Mouse (Mus musculus) bone marrow macrophage, adult 2 months (primary cell): ENCODE results near the gene Shd.

ENCODE experiments used
- CTCF ChIP-seq: IDR thresholded peaks from 2 replicates; pipeline ENCODE4 v1.5.1; 2012; ENCODE audit warnings: low read depth, mild to moderate bottlenecking, low read length, moderate library complexity
- POLR2A ChIP-seq: IDR thresholded peaks from 2 replicates; pipeline ENCODE4 v1.6.1; 2012; ENCODE audit warnings: mild to moderate bottlenecking, low read depth, low read length, borderline replicate concordance

DNA sequence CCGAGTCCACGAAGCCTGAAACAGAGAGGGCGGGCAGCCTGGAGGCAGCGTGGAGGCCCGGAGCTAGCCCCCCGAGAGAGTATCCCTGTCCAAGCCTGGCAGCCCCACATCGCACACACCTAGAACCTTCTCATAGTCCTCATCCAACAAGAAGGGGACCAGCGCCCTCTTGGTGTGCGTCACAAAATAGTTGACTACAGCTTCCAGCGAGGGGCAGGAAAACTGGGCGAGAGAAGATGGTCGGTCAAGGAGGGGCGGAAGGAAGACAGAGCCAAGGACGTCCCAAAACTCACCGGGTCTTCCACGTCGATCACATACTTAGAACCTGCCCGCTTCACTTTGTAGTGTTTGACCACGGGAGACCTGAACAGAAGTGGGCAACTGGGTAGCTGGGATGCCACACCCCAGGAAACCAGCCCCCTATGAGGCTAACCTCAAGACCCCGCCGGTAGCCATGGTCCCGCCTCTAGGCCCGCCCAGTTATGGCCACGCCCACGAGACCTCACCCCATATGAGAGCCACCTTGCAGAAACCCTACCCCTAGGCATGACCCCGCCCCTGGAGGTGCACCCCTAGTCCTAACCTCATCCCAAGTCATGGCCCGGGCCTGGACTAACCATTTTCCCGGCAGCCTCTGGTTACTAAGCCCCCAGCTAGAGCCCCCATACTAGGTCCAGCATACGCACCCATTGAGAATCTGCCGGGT is 29.7 kb downstream of the Shd start:
- no peak for TF ChIP-seq CTCF
- TF ChIP-seq POLR2A = no peak
